Comparison of ENCODE assay signal across 14 mouse cellular contexts in genomic region chr10:83882891-83883185, GRCm38 (mm10).
DNase-seq lines count a peak whose midpoint lies in the region; ATAC-seq lines count a peak whose summit lies in the region.
"Had no signal": no experiment of that assay in that cellular context is flagged by ENCODE, and none has a peak within 500 bp of the region (broad histone marks: within the 10 kb centered on the region; RNA-seq: fewer than 3 reads in every experiment).

No protein-coding gene starts in this region.

- no peaks in the 10 kb centered on the region for H3K27me3 ChIP-seq in heart, embryonic 12.5 days (replicated peaks)
- no peaks in the 10 kb centered on the region for H3K27me3 ChIP-seq in liver, embryonic 11.5 days (replicated peaks; ENCODE audit: control insufficient read depth, insufficient read depth, low read length)
- H3K27me3 ChIP-seq in liver, embryonic 12.5 days (replicated peaks): no peaks in the 10 kb centered on the region
- H3K27me3 ChIP-seq in embryonic facial prominence, embryonic 13.5 days: no peaks in the 10 kb centered on the region
- no peaks in the 10 kb centered on the region for H3K27me3 ChIP-seq in limb, embryonic 15.5 days

- no peak overlapping the region for H3K4me2 ChIP-seq in heart, embryonic 12.5 days
- H3K4me2 ChIP-seq in liver, embryonic 11.5 days: no peak overlapping the region
- H3K4me2 ChIP-seq in liver, embryonic 12.5 days: no peak overlapping the region
- peak overlapping the region; percentile 15; the same call in 1 of the 2 replicates for H3K4me2 ChIP-seq in embryonic facial prominence, embryonic 13.5 days
- H3K4me2 ChIP-seq in limb, embryonic 15.5 days: no peak overlapping the region

- no peaks in the 10 kb centered on the region for H3K9me3 ChIP-seq in heart, embryonic 12.5 days (replicated peaks)
- no peaks in the 10 kb centered on the region for H3K9me3 ChIP-seq in liver, embryonic 11.5 days (ENCODE audit: control insufficient read depth, low read length)
- H3K9me3 ChIP-seq in liver, embryonic 12.5 days (replicated peaks): no peaks in the 10 kb centered on the region
- no peaks in the 10 kb centered on the region for H3K9me3 ChIP-seq in embryonic facial prominence, embryonic 13.5 days
- H3K9me3 ChIP-seq in limb, embryonic 15.5 days: no peaks in the 10 kb centered on the region

- H3K4me1 ChIP-seq in heart, embryonic 12.5 days (replicated peaks): peaks cover 41% of the 10 kb centered on the region
- H3K4me1 ChIP-seq in liver, embryonic 11.5 days (replicated peaks; ENCODE audit: control insufficient read depth, insufficient read depth, low read length): no peaks in the 10 kb centered on the region
- H3K4me1 ChIP-seq in liver, embryonic 12.5 days: 0 out of 2 replicates have a peak, but pooled peaks cover 3% of the 10 kb centered on the region
- H3K4me1 ChIP-seq in embryonic facial prominence, embryonic 13.5 days: peaks cover 18% of the 10 kb centered on the region
- H3K4me1 ChIP-seq in limb, embryonic 15.5 days: peaks cover 21% of the 10 kb centered on the region

- ATAC-seq in heart, embryonic 12.5 days (ENCODE audit: insufficient number of reproducible peaks, low FRiP score): no peak
- no peak for ATAC-seq in liver, embryonic 11.5 days (replicated peaks; ENCODE audit: low FRiP score)
- no peak for ATAC-seq in liver, embryonic 12.5 days
- ATAC-seq in embryonic facial prominence, embryonic 13.5 days (ENCODE audit: insufficient number of reproducible peaks, insufficient read depth, low FRiP score, low TSS enrichment, low read depth): no peak
- no peak for ATAC-seq in limb, embryonic 15.5 days (ENCODE audit: insufficient number of reproducible peaks, low FRiP score, low TSS enrichment, low read depth)
- ATAC-seq in granulocyte monocyte progenitor cell, adult 5-6 weeks (replicated peaks; ENCODE audit: poor library complexity, severe bottlenecking): no peak
- ATAC-seq: inflammation-experienced regulatory T-cells, adult 6 months; midbrain, embryonic 16.5 days had no signal

- peak overlapping the region; percentile 25; the same call in 1 of the 2 replicates for H3K27ac ChIP-seq in heart, embryonic 12.5 days (ENCODE audit: poor library complexity, severe bottlenecking)
- 0 out of 2 replicates have a peak overlapping the region, but pooled peaks have one; percentile 16 for H3K27ac ChIP-seq in liver, embryonic 11.5 days (ENCODE audit: low read depth, low read length)
- no peak overlapping the region for H3K27ac ChIP-seq in liver, embryonic 12.5 days
- peak overlapping the region; percentile 68 for H3K27ac ChIP-seq in embryonic facial prominence, embryonic 13.5 days
- H3K27ac ChIP-seq in limb, embryonic 15.5 days: peak overlapping the region; percentile 69

- no peak overlapping the region for H3K4me3 ChIP-seq in heart, embryonic 12.5 days
- H3K4me3 ChIP-seq in liver, embryonic 11.5 days (ENCODE audit: low read depth, low read length): no peak overlapping the region
- H3K4me3 ChIP-seq in liver, embryonic 12.5 days: no peak overlapping the region
- no peak overlapping the region for H3K4me3 ChIP-seq in embryonic facial prominence, embryonic 13.5 days
- no peak overlapping the region for H3K4me3 ChIP-seq in limb, embryonic 15.5 days

- 58% methylated on average over 1 of the region's 1 CpGs for WGBS in heart, embryonic 12.5 days
- 77% methylated on average over 1 of the region's 1 CpGs for WGBS in liver, embryonic 11.5 days
- 56% methylated on average over 1 of the region's 1 CpGs for WGBS in liver, embryonic 12.5 days (ENCODE audit: insufficient replicate concordance)
- 12% methylated on average over 1 of the region's 1 CpGs for WGBS in embryonic facial prominence, embryonic 13.5 days
- WGBS in limb, embryonic 15.5 days: 22% methylated on average over 1 of the region's 1 CpGs

- no peaks in the 10 kb centered on the region for H3K36me3 ChIP-seq in heart, embryonic 12.5 days
- no peaks in the 10 kb centered on the region for H3K36me3 ChIP-seq in liver, embryonic 11.5 days (ENCODE audit: control insufficient read depth, insufficient read depth, low read length)
- no peaks in the 10 kb centered on the region for H3K36me3 ChIP-seq in liver, embryonic 12.5 days
- H3K36me3 ChIP-seq in embryonic facial prominence, embryonic 13.5 days: no peaks in the 10 kb centered on the region
- no peaks in the 10 kb centered on the region for H3K36me3 ChIP-seq in limb, embryonic 15.5 days

- no peak overlapping the region for H3K9ac ChIP-seq in heart, embryonic 12.5 days
- H3K9ac ChIP-seq in liver, embryonic 11.5 days (ENCODE audit: low read depth, low read length): no peak overlapping the region
- H3K9ac ChIP-seq in liver, embryonic 12.5 days: no peak overlapping the region
- H3K9ac ChIP-seq in embryonic facial prominence, embryonic 13.5 days: no peak overlapping the region
- no peak overlapping the region for H3K9ac ChIP-seq in limb, embryonic 15.5 days

- no peak for DNase-seq in heart, adult 8-10 months (ENCODE audit: low spot score)
- DNase-seq in liver, embryonic 11.5 days (ENCODE audit: low spot score): no peak
- DNase-seq in layer of hippocampus, adult 9-10 months (ENCODE audit: low spot score): no peak
- DNase-seq: cerebellum, adult 8-10 months; gastrocnemius, postnatal 14 days; right cerebral cortex, adult 18-20 months; thymus, postnatal 14 days had no signal
